Mouse (Mus musculus): ENCODE data around the gene Tnpo2. TPM values are rescaled to one million over a fixed set of nuclear protein-coding genes. Genes with fewer than 3 reads are reported as not detected.
A peak's percentile ranks its signal among the peaks of the same experiment; 100 is the strongest.

The Tnpo2 gene
- polyA plus RNA-seq, 1 experiment from 2014 or later: 16.2 TPM

DNA sequence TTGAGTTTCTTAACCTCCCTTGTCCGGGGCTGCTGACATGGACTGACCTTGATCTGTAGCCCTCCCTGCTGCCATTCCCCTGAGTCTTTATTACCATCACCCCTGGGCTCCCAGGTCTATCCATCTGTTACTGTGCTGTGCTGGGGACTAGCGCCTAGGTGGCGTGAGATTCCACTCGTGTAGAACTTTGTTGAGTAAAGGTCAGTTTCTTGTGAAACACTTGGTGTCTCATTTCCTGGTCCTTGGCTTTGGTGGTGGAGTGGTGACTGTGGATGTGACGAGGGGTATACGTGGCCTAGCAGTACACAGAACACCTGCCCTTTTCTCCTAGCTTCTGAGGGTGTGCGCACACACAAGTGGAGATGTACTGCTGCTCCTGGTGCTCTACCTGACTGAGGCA lies 20.7 kb downstream of the Tnpo2 start:
- no peak overlapping the region for H3K4me3 ChIP-seq (ENCODE audit: low read depth, low read length)
- no peaks in the 10 kb centered on the region for H3K27me3 ChIP-seq (ENCODE audit: control insufficient read depth, insufficient read depth, low read length)
- H3K27ac ChIP-seq (ENCODE audit: low read depth, low read length): no peak overlapping the region
- no peak overlapping the region for H3K9ac ChIP-seq (ENCODE audit: low read depth, low read length)
- no peak for ATAC-seq (replicated peaks; ENCODE audit: insufficient number of reproducible peaks, low FRiP score, low TSS enrichment)
- H3K9me3 ChIP-seq (replicated peaks; ENCODE audit: control insufficient read depth, low read length): no peaks in the 10 kb centered on the region
- 84% methylated on average over 7 of the region's 7 CpGs for WGBS (ENCODE audit: insufficient replicate concordance)
- H3K4me2 ChIP-seq: no peak overlapping the region
- no peaks in the 10 kb centered on the region for H3K4me1 ChIP-seq (ENCODE audit: control insufficient read depth, insufficient read depth, low read length)
- peaks cover 33% of the 10 kb centered on the region for H3K36me3 ChIP-seq (ENCODE audit: control insufficient read depth, insufficient read depth, low read length)

DNA sequence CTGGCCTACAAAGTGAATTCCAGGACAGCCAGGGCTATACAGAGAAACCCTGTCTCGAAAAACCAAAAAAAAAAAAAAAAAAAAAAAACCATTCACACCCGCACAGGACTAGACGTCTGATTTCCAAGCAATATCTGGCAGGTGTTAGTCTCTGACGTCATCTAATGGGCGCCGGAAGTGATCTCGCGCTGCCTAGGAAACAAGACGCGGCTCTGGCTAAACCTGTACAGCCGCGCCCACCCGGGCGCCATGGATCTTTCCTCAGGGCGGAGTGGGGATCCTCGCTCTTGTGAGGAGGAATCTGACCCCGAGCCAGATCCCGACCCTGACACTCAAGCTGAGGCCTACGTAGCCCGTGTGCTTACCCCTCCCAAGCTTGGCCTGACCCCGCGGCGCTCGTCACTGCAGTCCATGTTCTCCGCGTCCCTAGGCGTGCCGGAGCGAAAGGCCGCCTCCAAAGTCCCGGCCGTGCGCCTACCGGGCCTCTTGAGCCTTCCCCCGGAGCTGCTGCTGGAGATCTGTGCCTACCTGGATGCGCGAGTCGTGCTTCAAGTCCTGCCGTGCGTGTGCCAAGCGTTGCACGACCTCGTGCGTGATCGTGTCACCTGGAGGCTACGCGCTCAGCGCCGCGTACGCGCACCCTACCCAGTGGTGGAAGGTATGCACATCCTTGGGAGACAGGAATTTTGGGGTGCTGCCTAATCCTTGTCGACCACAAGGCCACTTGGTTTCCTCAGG lies 23.3 kb downstream of the Tnpo2 start, which contains the start of gene Fbxw9:
TSS of gene Fbxw9 (plus strand) at position 177 of the 738 bp plus-strand sequence.
- peak within 1 kb of the TSS; percentile 94 for H3K4me2 ChIP-seq
- H3K9ac ChIP-seq (ENCODE audit: low read depth, low read length): peak within 1 kb of the TSS; percentile 70
- WGBS (ENCODE audit: insufficient replicate concordance): under 1% methylated on average over 52 of the region's 53 CpGs
- H3K36me3 ChIP-seq (ENCODE audit: control insufficient read depth, insufficient read depth, low read length): peaks cover 14% of the 10 kb centered on the region
- no peaks in the 10 kb centered on the region for H3K4me1 ChIP-seq (ENCODE audit: control insufficient read depth, insufficient read depth, low read length)
- no peak within 1 kb of the TSS; the same call in 1 of the 2 replicates for H3K27ac ChIP-seq (ENCODE audit: low read depth, low read length)
- H3K27me3 ChIP-seq (ENCODE audit: control insufficient read depth, insufficient read depth, low read length): no peaks in the 10 kb centered on the region
- peak within 1 kb of the TSS; percentile 79 for H3K4me3 ChIP-seq (ENCODE audit: low read depth, low read length)
- peak; percentile 84 for ATAC-seq (replicated peaks; ENCODE audit: insufficient number of reproducible peaks, low FRiP score, low TSS enrichment)
- no peaks in the 10 kb centered on the region for H3K9me3 ChIP-seq (replicated peaks; ENCODE audit: control insufficient read depth, low read length)

DNA sequence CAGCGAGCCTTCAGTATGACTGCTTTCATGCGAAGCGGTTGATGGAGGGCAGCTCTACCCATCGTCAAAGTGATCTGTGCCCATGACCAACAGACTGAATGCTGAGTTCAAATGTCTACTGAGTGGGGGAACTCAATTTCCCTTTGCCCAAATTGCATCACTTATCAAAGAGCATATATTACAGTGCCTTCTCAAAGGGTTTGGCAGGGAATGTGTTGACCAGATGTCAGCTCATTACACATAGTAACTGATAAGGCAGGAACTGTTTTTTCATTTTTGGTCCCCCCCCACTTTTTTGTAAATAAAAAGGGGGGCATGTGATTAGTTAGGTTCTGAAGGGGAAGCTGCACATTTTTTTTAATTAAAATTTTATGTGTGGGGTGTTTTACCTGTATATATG lies 25.9 kb downstream of the Tnpo2 start:
- Histone ChIP-seq H3K9me3 (replicated peaks; ENCODE audit: control insufficient read depth, low read length) (no peaks in the 10 kb centered on the region), H3K36me3 (ENCODE audit: control insufficient read depth, insufficient read depth, low read length) (peaks cover 3% of the 10 kb centered on the region; the same call in 1 of the 2 replicates), H3K4me3 (ENCODE audit: low read depth, low read length) (no peak overlapping the region), H3K4me2 (no peak overlapping the region), H3K27me3 (ENCODE audit: control insufficient read depth, insufficient read depth, low read length) (no peaks in the 10 kb centered on the region), H3K9ac (ENCODE audit: low read depth, low read length) (no peak overlapping the region), H3K27ac (ENCODE audit: low read depth, low read length) (no peak overlapping the region), H3K4me1 (ENCODE audit: control insufficient read depth, insufficient read depth, low read length) (no peaks in the 10 kb centered on the region)
- ATAC-seq (replicated peaks; ENCODE audit: insufficient number of reproducible peaks, low FRiP score, low TSS enrichment): no peak
- 87% methylated on average over 4 of the region's 4 CpGs for WGBS (ENCODE audit: insufficient replicate concordance)

DNA sequence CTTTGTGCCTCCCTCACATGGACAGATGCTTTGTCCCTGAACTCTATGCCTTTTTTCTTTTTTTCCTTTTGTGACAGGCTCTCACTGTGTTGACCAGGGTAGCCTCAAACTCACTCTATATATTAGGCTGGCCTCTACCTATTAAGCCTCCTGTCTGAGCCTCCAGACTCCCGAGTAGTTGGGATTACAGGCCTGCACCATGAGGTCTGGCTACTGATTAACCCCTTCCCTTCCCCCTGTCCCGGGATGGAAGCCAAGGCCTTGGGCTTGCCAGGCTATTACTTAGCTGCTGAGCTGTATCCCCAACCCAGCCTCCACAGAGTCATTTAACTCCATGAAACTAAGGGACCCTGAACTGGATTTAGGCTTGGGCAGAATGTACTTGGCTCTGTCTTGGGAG lies 28.5 kb downstream of the Tnpo2 start:
- Histone ChIP-seq H3K4me2 (no peak overlapping the region), H3K36me3 (ENCODE audit: control insufficient read depth, insufficient read depth, low read length) (peaks cover 3% of the 10 kb centered on the region; the same call in 1 of the 2 replicates), H3K27me3 (ENCODE audit: control insufficient read depth, insufficient read depth, low read length) (no peaks in the 10 kb centered on the region), H3K9me3 (replicated peaks; ENCODE audit: control insufficient read depth, low read length) (no peaks in the 10 kb centered on the region), H3K4me3 (ENCODE audit: low read depth, low read length) (no peak overlapping the region), H3K4me1 (ENCODE audit: control insufficient read depth, insufficient read depth, low read length) (no peaks in the 10 kb centered on the region), H3K9ac (ENCODE audit: low read depth, low read length) (no peak overlapping the region), H3K27ac (ENCODE audit: low read depth, low read length) (no peak overlapping the region)
- 46% methylated on average over 2 of the region's 2 CpGs for WGBS (ENCODE audit: insufficient replicate concordance)
- no peak for ATAC-seq (replicated peaks; ENCODE audit: insufficient number of reproducible peaks, low FRiP score, low TSS enrichment)

DNA sequence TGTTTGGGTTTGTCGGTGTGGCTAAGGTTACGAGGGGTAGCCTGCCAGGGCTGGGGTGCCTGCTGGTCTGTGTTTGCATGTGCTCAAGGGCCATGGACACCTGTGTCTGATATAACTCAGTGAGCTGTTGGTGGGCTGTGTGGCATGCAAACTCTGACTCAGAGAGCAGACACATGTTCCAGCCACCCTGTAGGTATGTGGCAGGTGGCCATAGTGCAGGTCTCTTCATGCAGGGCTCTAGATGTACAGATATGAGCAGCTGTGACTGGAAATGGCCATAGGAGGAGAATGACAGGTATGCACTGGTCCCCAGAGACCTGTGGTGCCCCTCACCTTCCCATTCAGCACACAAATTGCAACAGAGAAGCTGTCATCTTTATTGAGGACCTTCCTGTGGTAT lies 30.4 kb downstream of the Tnpo2 start:
- Histone ChIP-seq H3K9ac (ENCODE audit: low read depth, low read length) (no peak overlapping the region), H3K4me3 (ENCODE audit: low read depth, low read length) (no peak overlapping the region), H3K36me3 (ENCODE audit: control insufficient read depth, insufficient read depth, low read length) (peaks cover 3% of the 10 kb centered on the region; the same call in 1 of the 2 replicates), H3K9me3 (replicated peaks; ENCODE audit: control insufficient read depth, low read length) (no peaks in the 10 kb centered on the region), H3K4me2 (no peak overlapping the region), H3K27ac (ENCODE audit: low read depth, low read length) (no peak overlapping the region), H3K27me3 (ENCODE audit: control insufficient read depth, insufficient read depth, low read length) (no peaks in the 10 kb centered on the region), H3K4me1 (ENCODE audit: control insufficient read depth, insufficient read depth, low read length) (peaks cover 1% of the 10 kb centered on the region; the same call in 1 of the 2 replicates)
- no peak for ATAC-seq (replicated peaks; ENCODE audit: insufficient number of reproducible peaks, low FRiP score, low TSS enrichment)
- 84% methylated on average over 2 of the region's 2 CpGs for WGBS (ENCODE audit: insufficient replicate concordance)

DNA sequence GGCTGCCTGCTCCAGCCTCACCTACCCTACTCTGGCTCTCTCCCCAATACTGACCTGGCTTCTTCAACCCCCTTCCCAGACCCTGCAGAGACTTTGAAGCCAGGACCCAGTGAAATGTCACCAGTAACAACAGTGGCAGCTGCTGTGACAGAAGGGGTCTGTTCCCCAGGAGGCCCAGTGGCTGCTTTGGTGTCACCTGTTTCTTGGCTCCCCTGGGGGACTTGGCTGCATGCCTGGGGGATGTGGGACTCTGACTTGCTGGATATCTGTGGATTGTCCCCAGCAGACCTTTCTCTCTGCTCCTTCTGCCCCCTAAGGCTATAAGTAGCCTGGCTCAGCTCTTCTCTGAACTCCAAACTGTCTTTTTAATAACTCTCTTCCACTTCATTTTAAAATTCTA lies 31.3 kb downstream of the Tnpo2 start, which contains the start of gene Gm5741:
TSS of gene Gm5741 (minus strand) at position 1 of the 400 bp plus-strand sequence.
- Histone ChIP-seq H3K4me3 (ENCODE audit: low read depth, low read length) (no peak within 1 kb of the TSS), H3K27ac (ENCODE audit: low read depth, low read length) (no peak within 1 kb of the TSS), H3K27me3 (ENCODE audit: control insufficient read depth, insufficient read depth, low read length) (no peaks in the 10 kb centered on the region), H3K4me1 (ENCODE audit: control insufficient read depth, insufficient read depth, low read length) (peaks cover 8% of the 10 kb centered on the region), H3K9ac (ENCODE audit: low read depth, low read length) (no peak within 1 kb of the TSS), H3K36me3 (ENCODE audit: control insufficient read depth, insufficient read depth, low read length) (peaks cover 3% of the 10 kb centered on the region; the same call in 1 of the 2 replicates), H3K4me2 (no peak within 1 kb of the TSS), H3K9me3 (replicated peaks; ENCODE audit: control insufficient read depth, low read length) (no peaks in the 10 kb centered on the region)
- ATAC-seq (replicated peaks; ENCODE audit: insufficient number of reproducible peaks, low FRiP score, low TSS enrichment): no peak

DNA sequence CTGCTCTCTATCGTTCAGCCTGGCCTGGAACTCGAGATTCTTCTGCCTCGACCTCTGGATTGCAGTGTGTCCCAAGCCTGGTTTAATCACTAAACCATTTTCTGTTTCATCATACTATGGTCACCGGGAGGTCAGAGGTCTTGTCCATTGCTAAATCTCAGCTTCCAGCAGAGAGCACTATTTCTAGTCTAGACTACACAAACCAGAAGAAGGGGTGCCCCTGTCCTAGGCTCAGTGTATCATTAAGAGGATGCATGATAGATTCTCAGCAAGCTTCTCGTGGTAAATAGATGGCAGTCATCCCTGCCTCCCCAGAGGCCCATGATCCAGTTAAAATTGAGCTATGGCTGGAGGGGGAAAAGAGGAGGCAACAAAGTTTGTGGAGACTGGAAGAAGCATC lies 34.3 kb downstream of the Tnpo2 start:
- Histone ChIP-seq H3K4me3 (ENCODE audit: low read depth, low read length) (peak overlapping the region; percentile 97), H3K36me3 (ENCODE audit: control insufficient read depth, insufficient read depth, low read length) (peaks cover 21% of the 10 kb centered on the region), H3K4me2 (peak overlapping the region; percentile 80), H3K4me1 (ENCODE audit: control insufficient read depth, insufficient read depth, low read length) (peaks cover 8% of the 10 kb centered on the region), H3K27ac (ENCODE audit: low read depth, low read length) (peak overlapping the region; percentile 96; the same call in 1 of the 2 replicates), H3K27me3 (ENCODE audit: control insufficient read depth, insufficient read depth, low read length) (no peaks in the 10 kb centered on the region), H3K9ac (ENCODE audit: low read depth, low read length) (peak overlapping the region; percentile 97), H3K9me3 (replicated peaks; ENCODE audit: control insufficient read depth, low read length) (no peaks in the 10 kb centered on the region)
- no peak for ATAC-seq (replicated peaks; ENCODE audit: insufficient number of reproducible peaks, low FRiP score, low TSS enrichment)
- WGBS (ENCODE audit: insufficient replicate concordance): 86% methylated on average over 5 of the region's 5 CpGs

DNA sequence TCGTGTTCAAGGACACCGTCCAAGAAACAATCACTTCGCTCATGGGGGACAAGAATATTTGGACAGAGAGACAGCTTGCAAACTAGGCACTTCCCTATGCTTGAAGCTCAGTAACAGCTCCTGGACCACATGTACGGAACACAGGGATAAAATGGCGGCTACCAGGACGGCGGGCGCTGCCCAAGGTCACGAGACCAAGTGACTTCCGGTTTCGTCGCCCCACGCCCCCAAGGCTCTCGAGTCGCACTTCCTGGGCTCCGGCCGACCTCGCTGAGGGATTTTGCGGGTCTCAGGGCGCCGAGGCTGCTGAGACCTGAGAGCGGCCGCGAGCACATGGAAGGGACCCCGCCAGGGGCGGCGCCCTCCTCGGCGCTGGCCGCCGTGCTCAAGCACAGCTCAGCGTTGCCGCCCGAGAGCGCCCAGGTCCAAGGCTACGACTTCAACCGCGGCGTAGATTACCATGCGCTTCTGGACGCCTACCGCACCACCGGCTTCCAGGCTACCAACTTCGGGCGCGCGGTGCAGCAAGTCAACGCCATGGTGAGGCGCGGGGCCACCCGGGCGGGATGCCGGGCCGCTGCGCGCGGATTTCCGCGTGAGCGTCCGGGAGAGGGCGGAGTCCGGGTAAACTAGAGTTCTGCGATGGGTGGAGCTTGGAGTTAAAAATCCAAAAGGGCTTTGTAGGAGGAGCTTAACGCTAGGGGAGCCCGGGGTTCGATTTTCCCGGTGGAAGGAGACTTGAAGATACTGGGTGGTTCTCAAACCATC lies 35.0 kb downstream of the Tnpo2 start, which contains the start of gene Dhps:
TSS of gene Dhps (plus strand) at position 244 of the 768 bp plus-strand sequence.
- under 1% methylated on average over 68 of the region's 68 CpGs for WGBS (ENCODE audit: insufficient replicate concordance)
- no peaks in the 10 kb centered on the region for H3K9me3 ChIP-seq (replicated peaks; ENCODE audit: control insufficient read depth, low read length)
- H3K9ac ChIP-seq (ENCODE audit: low read depth, low read length): peak within 1 kb of the TSS; percentile 97
- H3K36me3 ChIP-seq (ENCODE audit: control insufficient read depth, insufficient read depth, low read length): peaks cover 27% of the 10 kb centered on the region
- ATAC-seq (replicated peaks; ENCODE audit: insufficient number of reproducible peaks, low FRiP score, low TSS enrichment): peak; percentile 81
- H3K4me2 ChIP-seq: peak within 1 kb of the TSS; percentile 80
- peak within 1 kb of the TSS; percentile 97 for H3K4me3 ChIP-seq (ENCODE audit: low read depth, low read length)
- peaks cover 8% of the 10 kb centered on the region for H3K4me1 ChIP-seq (ENCODE audit: control insufficient read depth, insufficient read depth, low read length)
- H3K27ac ChIP-seq (ENCODE audit: low read depth, low read length): peak within 1 kb of the TSS; percentile 96
- H3K27me3 ChIP-seq (ENCODE audit: control insufficient read depth, insufficient read depth, low read length): no peaks in the 10 kb centered on the region

Data from heart, embryonic 11.5 days (tissue).